Mouse (Mus musculus) cerebellum, adult (tissue): ENCODE data around the gene Mtmr11.

ENCODE experiments used
- ATAC-seq: cut with Nextera tagmentation; 2 replicates; pipeline ENCODE4 v1.9.2; 2017; ENCODE audit warnings: mild to moderate bottlenecking, moderate library complexity, mixed read lengths; ENCODE audit not compliant: insufficient number of reproducible peaks, low FRiP score, low TSS enrichment

The Mtmr11 gene

DNA sequence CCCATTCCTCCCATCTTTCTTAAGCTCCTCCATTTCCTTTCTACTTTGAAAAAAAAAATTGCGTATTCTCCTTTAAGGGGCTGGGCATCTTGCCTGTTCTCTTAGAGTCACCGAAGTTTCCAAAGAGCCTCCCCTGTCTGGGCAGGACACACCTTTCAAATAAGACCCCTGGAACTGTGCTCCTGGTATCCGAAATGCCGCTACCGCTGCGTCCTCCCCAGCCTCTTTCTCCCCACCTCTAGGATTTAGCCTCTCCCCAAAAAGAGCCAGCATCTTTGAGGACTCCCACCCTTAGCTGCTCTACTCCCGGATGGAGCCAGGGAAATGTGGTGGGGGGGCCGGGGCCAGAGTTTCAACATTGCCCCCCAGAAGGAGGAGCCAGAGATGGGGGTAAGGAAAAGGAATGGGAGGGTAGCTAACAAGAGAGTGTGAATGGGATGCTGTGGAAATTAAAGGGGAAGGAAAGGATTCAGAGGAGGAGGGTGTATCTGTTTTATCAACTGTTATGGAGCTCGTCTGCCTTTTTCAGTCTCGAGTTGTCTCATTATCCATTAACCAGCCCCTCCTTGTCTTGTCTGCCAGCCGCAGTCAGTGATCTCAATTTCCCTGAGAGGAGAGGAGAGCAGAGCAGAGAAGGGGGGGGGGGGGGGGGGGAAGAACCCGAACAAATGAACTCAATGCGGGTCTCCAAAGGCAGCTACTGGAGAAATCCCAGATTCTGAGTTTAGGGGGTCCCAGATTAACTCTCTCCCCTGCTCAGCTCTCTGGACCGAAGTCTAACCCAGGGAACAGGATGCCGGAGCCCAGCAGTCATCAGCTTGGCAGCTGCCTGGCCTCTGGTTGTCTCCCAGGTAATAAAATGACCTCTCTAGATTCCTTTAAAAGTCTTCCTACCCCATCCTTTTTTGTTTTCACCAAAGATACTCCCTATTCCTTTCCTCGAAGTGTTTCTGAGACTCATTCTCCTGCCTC, at the start of gene Mtmr11:
Mtmr11 (plus strand) TSS at position 136 of the 972 bp plus-strand sequence.
- ATAC-seq, result peak; percentile 37; the same call in 1 of the 2 replicates

DNA sequence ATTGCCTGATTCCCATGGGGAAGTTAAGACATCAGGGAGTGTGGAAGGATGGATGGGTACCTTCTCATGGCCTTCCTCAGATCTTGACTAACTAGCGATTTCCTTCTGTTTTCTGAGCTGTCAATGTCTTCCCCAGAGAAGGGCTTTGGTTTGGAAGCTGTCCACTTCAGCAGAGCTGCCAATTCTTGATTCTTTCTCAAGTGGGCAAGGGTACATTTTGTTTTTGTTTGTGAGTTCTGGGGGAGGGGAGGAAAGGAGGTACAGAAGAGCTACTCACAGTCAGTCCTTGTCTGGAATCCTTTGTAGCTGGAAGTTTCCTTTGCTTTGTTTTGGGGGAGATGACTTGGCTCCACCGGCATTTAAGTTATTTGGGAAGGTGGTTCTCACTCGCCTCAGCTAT, 48.6 kb upstream of the Mtmr11 start:
- ATAC-seq, result no peak

GRCm38 (mm10) chr3:96118142-96118541, 43.7 kb upstream of the Mtmr11 start:
- no peak for ATAC-seq

DNA sequence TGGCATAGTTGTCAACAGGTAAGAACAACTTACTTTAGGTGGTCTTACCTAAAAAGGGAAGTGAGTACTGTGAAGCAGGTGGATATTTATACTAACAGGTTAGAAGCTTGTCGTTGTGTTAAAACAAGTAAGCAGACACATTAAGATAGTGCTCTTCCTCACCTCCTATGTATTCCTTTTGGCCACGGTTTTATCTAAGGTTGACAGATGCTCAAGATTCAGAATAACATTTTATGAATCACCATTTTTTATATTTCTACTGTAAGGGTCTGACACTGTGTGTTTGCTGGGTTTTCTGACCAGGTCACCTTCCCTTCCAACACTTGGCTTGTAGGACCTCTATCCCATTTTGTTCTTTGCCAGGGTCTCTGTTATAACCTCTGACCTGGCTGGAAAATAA, 43.1 kb upstream of the Mtmr11 start:
- no peak for ATAC-seq

DNA sequence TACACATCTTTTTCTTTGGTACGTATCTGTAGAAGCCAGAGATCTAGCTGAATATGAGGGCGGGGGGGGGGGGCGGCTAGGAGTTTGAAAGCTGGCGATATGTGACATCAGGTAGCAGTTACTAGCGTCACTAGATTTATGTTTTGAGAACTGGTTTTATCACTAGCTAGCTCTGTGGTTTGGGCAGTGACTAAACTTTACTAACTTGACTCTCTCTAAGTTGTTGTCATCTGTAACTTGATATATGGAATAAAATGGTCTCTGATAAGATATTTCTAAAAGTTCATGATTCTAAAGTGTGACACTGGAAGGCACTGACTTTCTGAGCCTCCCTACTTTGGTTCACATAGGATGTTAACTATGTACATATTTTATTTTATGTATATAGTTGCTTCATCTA, 37.6 kb upstream of the Mtmr11 start:
- ATAC-seq, result no peak

DNA sequence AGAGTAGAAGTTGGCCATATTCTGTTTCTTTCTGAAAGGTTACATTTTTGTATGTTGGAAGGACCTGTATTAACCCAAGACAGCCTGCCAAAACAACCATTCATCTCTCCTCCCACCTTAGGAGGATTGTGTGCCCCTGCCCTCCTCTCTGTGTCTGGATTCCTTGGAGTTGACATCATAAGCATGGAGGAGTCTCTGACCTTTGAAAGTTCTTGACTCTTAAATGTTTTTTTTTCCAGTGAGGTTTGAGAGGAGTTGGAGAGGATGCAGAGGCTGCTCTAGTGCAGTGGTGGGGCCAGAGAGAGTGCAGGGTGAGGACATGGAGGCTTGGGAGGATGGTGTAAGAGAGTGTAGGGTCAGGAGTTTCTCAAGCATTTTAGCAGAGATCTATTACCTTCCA, 33.7 kb upstream of the Mtmr11 start:
- ATAC-seq, result no peak

- ATAC-seq, result no peak
Measured at GRCm38 (mm10) chr3:96132478-96132877, 29.3 kb upstream of the Mtmr11 start.

DNA sequence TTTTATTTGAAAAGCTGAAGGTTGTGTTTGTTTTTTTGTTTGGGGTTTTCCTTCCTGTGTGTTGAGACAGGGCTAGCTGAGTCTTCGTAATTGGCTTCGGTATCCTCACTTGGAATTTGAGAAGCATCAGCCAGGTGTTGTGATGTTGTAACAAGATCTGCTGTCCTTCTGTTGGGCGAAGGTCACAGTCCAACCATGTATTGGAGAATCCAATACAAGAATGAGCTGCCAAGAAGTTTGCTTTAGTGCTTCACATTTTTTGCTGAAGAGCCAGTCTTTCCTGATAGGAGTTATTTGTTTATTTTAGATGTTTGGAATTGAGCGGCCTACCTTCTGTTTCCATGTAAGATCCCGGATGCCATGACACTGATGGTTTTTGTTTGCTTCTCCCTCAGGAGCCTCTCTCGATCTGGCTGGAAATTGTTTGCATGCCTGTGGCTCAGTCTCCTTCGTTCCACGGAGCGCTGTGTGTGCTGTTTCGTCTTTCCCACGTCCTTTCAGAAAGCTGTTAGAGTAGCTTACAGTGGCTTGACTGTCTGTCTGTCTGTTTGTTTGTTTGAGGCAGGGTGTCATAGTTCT, 28.4 kb upstream of the Mtmr11 start:
- no peak for ATAC-seq

- ATAC-seq, result no peak
Measured at GRCm38 (mm10) chr3:96135011-96135410, 26.8 kb upstream of the Mtmr11 start.

GRCm38 (mm10) chr3:96147950-96148349, 13.9 kb upstream of the Mtmr11 start:
- ATAC-seq, result no peak

DNA sequence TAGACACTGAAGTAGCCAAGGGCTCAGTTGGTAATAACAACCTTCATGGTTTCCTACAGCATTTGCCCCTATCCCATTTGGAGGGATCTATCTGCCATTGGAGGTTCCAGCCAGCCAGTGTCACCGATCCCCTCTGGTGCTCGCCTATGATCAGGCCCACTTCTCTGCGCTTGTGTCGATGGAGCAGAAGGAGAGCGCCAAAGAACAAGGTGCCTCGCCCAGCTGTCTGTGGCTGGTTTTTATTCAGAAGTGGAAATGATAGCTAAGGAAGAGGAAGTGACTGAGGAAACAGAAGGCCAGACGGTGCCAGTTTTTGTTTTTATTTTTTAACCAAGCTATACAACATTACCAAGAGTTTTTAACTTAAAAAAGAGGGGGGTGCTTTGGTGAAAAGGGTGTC, 10.0 kb upstream of the Mtmr11 start:
- no peak for ATAC-seq

DNA sequence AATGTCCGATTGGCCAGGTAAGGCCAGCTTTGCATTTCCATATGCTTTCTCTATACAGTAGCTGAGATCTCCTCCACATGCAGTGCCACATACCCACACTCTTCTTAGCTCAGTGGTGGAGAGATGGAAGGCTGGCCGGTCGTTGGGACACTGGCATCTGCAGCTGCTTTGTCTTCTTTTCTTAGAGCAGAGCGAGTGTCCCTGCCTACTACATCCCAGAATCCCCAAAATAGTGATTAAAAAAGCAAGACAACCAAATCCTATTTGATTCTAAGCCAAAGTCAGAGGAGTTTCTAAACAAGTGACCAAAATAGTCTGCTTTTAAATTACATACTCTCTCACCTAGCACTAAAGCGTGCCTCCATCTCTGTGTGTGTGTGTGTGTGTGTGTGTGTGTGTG, 9.2 kb upstream of the Mtmr11 start:
- ATAC-seq, result no peak

DNA sequence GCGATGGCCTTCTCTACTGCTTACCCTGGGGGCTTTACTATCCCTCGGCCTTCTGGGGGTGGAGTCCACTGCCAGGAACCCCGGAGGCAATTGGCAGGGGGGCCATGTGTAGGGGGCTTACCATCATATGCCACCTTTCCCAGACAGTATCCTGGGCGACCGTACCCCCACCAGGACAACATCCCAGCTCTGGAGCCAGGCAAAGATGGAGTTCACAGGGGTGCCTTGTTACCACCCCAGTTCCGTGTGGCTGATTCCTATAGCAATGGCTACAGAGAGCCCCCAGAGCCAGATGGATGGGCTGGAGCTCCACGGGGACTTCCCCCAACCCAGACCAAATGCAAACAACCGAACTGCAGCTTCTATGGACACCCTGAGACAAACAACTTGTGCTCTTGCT, 6.3 kb upstream of the Mtmr11 start:
- no peak for ATAC-seq

DNA sequence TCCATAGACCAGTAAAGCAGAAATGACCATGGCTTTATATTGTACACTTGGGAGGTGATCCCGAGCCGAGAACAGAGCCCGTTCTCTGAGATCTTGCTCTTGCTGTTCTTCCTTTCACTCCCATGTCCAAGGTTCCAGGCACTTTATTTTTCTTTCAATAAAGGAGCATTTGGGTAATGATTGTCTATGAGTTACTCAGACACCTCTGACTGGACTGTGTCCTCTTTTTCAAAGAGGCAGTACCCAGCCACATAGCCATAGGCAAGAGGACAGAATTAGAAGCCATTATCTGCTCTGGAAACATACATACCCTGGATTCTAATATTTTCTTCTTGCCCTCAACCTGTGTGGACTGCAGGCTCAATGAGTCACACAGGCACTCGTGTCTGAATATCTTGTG, 2.0 kb upstream of the Mtmr11 start:
- ATAC-seq, result no peak

GRCm38 (mm10) chr3:96160222-96160802, 1.5 kb upstream of the Mtmr11 start:
- ATAC-seq, result peak; percentile 27; the same call in 1 of the 2 replicates

DNA sequence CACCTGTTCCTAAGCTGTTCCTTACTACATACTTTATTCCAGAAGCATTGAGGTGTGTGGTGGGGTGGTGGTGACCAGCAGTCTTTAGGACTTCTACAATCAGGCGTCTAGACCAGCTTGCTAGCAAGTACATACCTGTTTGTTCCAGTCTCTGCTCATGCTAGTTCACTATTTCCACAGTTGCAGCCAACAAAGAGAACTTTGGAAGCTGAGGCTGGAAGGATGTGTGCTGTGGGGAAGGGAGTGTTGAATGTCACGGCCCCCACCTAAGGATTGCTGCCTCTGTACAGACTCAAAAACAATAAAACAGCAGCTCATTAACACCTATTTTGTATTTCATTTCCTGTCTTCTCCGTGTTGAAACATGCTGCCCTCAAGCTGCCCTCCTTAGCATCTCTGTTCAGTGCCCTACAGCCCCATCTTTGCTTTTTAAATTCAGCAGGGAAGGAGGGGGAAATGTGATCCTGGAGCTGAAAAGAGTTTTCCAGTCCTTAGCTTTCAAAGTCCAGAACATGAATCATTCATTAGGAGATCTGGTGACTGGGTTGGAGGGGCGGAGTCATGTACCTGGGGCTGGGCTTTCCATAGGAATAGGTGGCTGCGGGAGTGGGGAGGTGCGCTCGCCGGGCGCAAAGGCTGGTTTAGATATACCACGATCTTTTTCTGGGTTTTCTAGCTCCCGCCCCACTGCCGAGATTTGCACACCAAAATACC, 844 bp upstream of the Mtmr11 start:
- ATAC-seq, result peak; percentile 68; the same call in 1 of the 2 replicates

DNA sequence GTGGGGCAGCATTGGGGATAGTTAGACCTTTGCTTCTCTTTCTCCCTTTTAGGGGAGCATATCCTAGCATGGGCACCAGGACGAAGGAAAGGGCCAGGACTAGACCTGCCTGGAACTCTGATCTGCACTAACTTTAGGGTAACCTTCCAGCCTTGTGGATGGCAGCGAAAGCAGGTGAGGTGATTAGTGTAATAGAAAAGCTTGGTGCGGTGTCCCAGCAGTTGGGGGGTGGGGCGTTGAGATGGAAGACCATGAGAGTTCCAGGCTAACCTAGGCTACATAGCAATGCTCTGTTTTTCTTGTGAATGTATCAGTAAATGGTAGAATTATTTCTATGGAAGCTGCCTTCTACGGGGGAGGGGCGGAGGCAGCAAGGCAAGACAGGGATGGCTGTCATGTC, 1.2 kb downstream of the Mtmr11 start:
- ATAC-seq, result no peak

GRCm38 (mm10) chr3:96168466-96169158, 6.8 kb downstream of the Mtmr11 start:
- ATAC-seq, result no peak

GRCm38 (mm10) chr3:96170276-96170675, 8.5 kb downstream of the Mtmr11 start:
- ATAC-seq, result no peak

DNA sequence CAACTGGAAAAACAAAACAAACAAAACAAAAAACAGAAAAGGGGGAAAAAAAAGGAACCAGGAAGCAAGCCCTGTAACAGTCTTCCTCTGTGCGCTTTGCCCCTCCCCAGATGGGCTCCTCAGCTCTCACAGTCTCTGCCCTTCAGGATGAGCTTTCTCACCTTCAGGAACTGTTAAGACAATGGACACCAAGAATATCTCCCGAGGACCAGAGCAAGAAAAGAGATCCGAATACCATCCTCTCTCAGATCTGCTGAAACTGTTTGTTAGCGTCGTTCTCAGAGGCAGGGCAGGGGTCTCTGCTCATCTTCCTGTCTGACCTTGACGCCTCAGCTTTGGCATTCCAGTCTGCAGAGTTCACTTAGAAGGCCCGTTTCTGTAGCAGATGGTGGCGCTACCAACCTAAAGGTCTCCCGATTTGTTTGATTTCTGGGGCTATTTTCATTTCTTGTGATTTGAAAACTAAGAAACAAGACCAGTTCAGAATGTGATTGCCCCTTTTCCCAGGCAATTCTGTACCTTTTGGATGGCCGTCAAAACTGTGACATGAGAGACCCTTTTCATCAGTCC, 9.3 kb downstream of the Mtmr11 start:
- ATAC-seq, result no peak
